Mouse (Mus musculus) thymus, adult 2 months (tissue): ENCODE measurements at regions not wholly inside any gene's neighbourhood (a gene's known extent, or its start where the extent isn't known, plus 50 kb on each side); places are given as distances from the start of the nearest gene placed in this dataset.
A peak's percentile ranks its signal among the peaks of the same experiment; 100 is the strongest.

Experiments used
- DNase-seq: peaks from one replicate; pipeline ENCODE4 v3.0.0; 2021
- H3K27ac ChIP-seq: fragments of 200-500 bp; 2 replicates; pipeline ENCODE4 v1.5.1; 2012; ENCODE audit warnings: low read length, control low read depth; ENCODE audit not compliant: control insufficient read depth, insufficient read depth
- H3K27me3 ChIP-seq: fragments of 200-500 bp; 2 replicates; pipeline ENCODE4 v1.6.1; 2012; ENCODE audit warnings: mild to moderate bottlenecking, low read length, moderate library complexity, mixed read lengths; ENCODE audit not compliant: control insufficient read depth, insufficient read depth
- H3K36me3 ChIP-seq: fragments of 200-500 bp; 2 replicates; pipeline ENCODE4 v1.6.1; 2012; ENCODE audit warnings: mild to moderate bottlenecking, low read length, moderate library complexity; ENCODE audit not compliant: control insufficient read depth, insufficient read depth
- H3K4me1 ChIP-seq: fragments of 200-500 bp; replicated peaks from 2 replicates; pipeline ENCODE4 v1.6.1; 2012; ENCODE audit warnings: low read length; ENCODE audit not compliant: control insufficient read depth, insufficient read depth
- H3K4me3 ChIP-seq: fragments of 200-500 bp; 2 replicates; pipeline ENCODE4 v1.5.1; 2012; ENCODE audit warnings: mild to moderate bottlenecking, low read length, control low read depth, moderate library complexity; ENCODE audit not compliant: control insufficient read depth, insufficient read depth
- CTCF ChIP-seq: fragments of 200-500 bp; IDR thresholded peaks from 2 replicates; pipeline ENCODE4 v1.5.1; 2012; ENCODE audit warnings: mild to moderate bottlenecking, control low read depth, low read length, moderate library complexity, borderline replicate concordance; ENCODE audit not compliant: control insufficient read depth, poor library complexity, insufficient read depth; ENCODE audit errors: extremely low read depth
- POLR2A ChIP-seq: fragments of 200-500 bp; IDR thresholded peaks from 2 replicates; pipeline ENCODE4 v1.6.1; 2012; ENCODE audit warnings: mild to moderate bottlenecking, low read length, control low read depth, moderate library complexity; ENCODE audit not compliant: control insufficient read depth, poor library complexity, insufficient read depth; ENCODE audit errors: extremely low read depth
- WGBS: fragments of 180-500 bp; shearing (Covaris S2); methylation state at CpG from one replicate; pipeline ENCODE4 v1.1.7; 2018; 5-methylcytosine and 5-hydroxymethylcytosine counted together

DNA sequence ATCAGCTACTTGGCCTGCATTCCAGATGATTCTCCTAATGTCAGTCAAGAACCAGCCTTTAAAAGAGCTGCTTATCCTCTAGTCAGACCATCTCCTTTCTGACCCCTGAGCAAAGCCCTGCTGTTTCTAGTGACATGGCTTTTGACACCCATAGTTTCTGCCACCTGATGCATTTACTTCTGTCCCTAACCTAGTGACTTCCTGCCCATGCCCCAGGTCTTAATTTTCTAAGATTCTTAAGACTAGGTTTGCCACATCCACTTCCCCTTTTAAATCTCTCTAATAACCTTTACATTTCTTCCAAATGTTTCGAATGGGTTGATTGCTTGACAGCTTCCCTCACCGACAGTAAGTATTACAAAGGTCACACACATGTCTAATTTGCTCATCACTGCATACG is 321.1 kb upstream of the Trib2 start:
- Histone ChIP-seq H3K36me3 (no peaks in the 10 kb centered on the region), H3K27me3 (no peaks in the 10 kb centered on the region), H3K4me3 (no peak overlapping the region), H3K4me1 (peaks cover 18% of the 10 kb centered on the region), H3K27ac (no peak overlapping the region)
- no peak for TF ChIP-seq CTCF
- no peak for TF ChIP-seq POLR2A
- no peak for DNase-seq
- WGBS: 44% methylated on average over 3 of the region's 3 CpGs

DNA sequence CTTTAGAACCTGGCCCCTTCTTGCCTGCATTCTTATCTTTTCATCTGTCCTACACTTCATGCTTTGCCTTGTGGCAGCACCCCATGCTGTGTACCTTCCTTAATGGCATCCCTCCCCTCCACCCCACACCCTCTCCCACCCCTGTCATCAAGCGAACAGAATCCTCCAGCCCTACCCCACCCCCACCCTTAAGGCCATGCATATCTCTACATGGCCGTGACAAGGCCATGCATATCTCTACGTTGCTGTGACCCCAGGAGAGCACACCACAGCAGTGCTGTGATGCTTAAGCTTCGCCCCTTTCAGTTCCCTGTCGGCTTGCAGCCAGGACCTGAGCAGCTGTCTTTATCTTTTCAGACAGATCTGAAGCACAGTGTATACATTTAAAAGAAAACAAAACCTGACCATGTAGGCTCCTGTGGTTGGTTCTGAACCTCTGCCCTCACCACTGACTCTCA is 319.5 kb upstream of the Trib2 start:
- Histone ChIP-seq H3K27me3 (no peaks in the 10 kb centered on the region), H3K4me1 (peaks cover 18% of the 10 kb centered on the region), H3K36me3 (no peaks in the 10 kb centered on the region), H3K27ac (no peak overlapping the region), H3K4me3 (no peak overlapping the region)
- 8% methylated on average over 5 of the region's 5 CpGs for WGBS
- DNase-seq: no peak
- TF ChIP-seq POLR2A (no peak), CTCF (no peak)

DNA sequence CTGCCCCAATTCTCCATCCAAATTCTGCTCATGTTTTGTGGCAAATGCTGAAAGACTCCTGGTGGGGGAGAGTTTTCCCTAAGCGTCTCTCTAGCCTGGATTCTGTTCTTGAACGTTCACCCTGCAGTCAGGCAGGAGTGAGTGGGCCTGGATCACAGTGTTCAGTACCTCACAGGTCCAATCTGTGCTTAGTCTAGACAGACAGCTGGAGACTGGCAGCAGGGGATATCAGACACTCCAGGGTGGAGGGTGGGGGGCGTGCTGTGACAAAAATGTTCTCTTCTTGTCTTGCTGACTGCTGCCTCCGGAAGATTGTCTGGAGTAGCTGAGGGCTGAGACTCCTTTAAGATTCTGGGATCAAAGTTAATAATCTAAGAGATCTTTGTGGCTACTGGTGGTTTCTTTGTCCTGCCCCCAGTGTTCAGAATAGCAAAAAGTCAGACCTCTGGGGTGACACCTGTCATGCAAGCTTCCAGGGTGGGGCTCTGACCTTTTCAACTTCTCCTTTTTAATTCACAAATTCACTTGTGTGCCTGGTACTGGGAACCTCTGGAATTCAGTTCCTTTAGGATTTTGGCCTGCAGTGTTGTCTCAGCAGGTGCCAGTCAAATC is 319.0 kb upstream of the Trib2 start:
- TF ChIP-seq POLR2A: no peak
- TF ChIP-seq CTCF: no peak
- Histone ChIP-seq H3K27ac (no peak overlapping the region), H3K27me3 (no peaks in the 10 kb centered on the region), H3K36me3 (no peaks in the 10 kb centered on the region), H3K4me3 (no peak overlapping the region), H3K4me1 (peaks cover 18% of the 10 kb centered on the region)
- WGBS: 42% methylated on average over 4 of the region's 4 CpGs
- no peak for DNase-seq

DNA sequence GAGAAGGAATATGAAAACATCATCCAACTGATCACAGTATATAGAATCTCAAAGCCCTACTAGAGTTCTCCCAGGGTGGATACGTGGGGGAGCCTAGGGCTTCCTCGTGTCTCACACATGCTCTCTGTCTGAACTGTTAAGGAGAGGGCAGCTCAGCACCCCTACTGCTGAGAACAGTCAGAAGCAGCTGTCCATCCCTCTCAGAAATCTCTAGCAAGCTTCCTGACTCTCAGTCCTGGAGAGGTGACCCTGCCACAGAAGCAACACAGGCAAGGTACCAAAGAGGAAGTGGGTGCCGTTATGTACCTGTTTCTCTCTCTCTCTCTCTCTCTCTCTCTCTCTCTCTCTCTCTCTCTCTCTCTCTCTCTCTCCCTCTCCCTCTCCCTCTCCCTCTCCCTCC is 317.7 kb upstream of the Trib2 start:
- Histone ChIP-seq H3K4me3 (no peak overlapping the region), H3K27me3 (no peaks in the 10 kb centered on the region), H3K27ac (no peak overlapping the region), H3K4me1 (peaks cover 18% of the 10 kb centered on the region), H3K36me3 (no peaks in the 10 kb centered on the region)
- TF ChIP-seq POLR2A: no peak
- 44% methylated on average over 3 of the region's 3 CpGs for WGBS
- DNase-seq: no peak

DNA sequence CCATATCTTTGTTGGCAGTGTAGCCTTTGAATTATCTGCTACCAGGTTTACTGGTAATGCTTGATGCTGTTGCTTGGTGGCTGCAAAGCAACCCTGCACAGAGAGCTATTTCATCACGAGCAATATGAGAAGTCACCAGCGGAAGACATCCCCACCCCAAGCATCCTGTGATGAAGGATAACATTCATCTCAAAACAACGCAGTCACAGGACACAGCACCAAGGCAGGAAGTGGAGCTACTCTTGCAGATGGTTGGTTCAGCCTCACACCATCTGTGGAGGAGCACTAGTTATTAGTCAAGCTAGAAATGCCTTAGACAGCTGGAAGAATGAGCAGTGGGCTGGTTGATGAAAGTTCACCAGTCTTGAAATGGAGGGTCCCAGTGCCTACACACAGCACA is 316.5 kb upstream of the Trib2 start:
- 15% methylated on average over 3 of the region's 3 CpGs for WGBS
- H3K27ac ChIP-seq: no peak overlapping the region
- peak; percentile 60 for DNase-seq
- no peaks in the 10 kb centered on the region for H3K36me3 ChIP-seq
- no peaks in the 10 kb centered on the region for H3K27me3 ChIP-seq
- peaks cover 18% of the 10 kb centered on the region for H3K4me1 ChIP-seq
- H3K4me3 ChIP-seq: no peak overlapping the region
- TF ChIP-seq POLR2A (no peak), CTCF (no peak)

DNA sequence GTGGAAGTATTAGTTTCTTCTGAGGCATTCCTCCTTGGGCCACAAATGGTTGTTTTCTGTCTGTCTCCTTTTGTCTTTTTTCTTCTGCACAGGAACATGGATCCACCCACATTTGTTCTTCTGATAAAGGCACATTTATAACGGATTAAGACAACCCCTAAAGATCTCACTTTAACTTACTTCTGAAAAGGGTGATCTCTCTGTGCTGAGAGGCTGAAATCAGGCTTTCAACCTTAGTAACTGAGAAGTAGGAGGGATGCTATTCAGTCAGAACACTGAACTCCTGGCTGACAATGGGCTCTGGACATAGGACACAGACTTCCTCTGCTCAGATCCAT is 315.0 kb upstream of the Trib2 start:
- DNase-seq: no peak
- TF ChIP-seq POLR2A (no peak), CTCF (no peak)
- Histone ChIP-seq H3K4me1 (peaks cover 18% of the 10 kb centered on the region), H3K4me3 (no peak overlapping the region), H3K36me3 (no peaks in the 10 kb centered on the region), H3K27me3 (no peaks in the 10 kb centered on the region), H3K27ac (no peak overlapping the region)
- 100% methylated on average over 1 of the region's 1 CpGs for WGBS
